Mouse (Mus musculus) lung, postnatal 0 days (tissue): ENCODE results near the gene Rspo1.

ENCODE experiments used
- CTCF ChIP-seq: IDR thresholded peaks from 2 replicates; pipeline ENCODE4 v1.5.1; 2016; ENCODE audit warnings: antibody characterized with exemption, mild to moderate bottlenecking
- EP300 ChIP-seq: IDR thresholded peaks from 2 replicates; pipeline ENCODE4 v1.6.1; 2016; ENCODE audit warnings: antibody characterized with exemption, mild to moderate bottlenecking, control low read depth

DNA sequence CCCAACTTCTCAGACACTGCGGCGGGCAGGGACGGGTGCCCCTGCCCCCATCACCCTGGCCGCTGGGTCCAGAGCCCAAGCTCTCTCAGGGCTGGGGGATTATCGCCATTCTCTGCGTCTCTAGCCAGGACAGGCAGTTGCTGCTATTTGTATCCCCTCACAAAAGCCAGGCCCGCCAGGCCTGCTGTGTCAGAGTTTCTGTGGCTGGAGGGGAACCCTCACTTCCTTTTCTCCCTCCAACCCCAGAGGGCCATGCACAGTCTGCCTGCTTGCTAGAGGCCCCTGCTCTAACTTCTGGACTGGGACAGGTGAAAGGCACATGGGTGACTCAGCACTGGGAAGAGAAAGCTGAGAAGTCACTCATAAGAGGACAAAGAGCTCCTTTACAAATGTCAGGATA is 4.1 kb downstream of the Rspo1 start:
- no peak for TF ChIP-seq CTCF
- TF ChIP-seq EP300, result no peak
